Mouse (Mus musculus) kidney, adult 8-10 months (tissue): ENCODE results near the gene Set.

Experiments
- DNase-seq, 2 experiments: peaks; one replicate each; pipeline ENCODE4 v3.0.0; 2022

Gene Set

DNA sequence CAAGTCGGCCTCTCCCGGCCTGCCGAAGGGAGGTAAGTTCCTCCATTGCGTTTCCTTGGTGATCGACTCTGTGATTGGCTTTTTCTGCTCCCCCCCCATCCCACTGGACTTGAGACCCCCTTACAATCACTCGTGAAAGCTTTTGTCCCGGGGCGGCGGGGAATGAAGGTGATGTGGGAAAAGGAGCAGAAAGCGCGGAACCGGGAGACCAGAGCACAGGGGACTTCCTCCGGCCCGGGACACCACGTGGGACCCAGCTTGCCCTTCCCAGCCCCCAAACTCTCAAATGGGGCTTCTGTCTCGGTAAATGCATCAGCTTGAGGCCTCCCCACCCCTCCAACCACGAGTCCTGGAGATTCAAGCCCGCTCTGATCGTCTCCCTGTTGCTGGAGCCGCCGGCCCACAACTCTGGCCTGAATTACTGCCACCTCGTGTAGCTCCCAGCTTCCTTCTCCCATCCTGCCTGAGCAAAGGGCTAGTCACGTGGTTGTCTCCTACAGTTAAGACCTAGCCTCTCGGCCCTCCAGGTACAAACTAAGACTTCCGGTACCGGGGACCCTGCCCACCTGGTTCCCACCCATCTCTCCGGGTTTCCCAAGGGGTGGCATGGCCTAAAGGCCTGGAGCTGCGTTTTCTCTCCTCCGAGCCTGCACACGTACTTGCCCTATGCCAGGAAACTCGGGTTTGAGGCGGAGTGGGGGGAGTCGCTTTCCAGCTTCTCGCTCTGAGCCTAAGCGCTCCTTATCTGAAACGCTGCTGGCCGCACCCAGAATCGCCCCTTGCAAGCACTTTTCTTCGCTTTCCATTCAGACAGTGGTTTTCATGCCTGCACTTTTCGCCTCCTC lies 5.3 kb downstream of the Set start:
- peak; percentile 73 to 76 for DNase-seq

DNA sequence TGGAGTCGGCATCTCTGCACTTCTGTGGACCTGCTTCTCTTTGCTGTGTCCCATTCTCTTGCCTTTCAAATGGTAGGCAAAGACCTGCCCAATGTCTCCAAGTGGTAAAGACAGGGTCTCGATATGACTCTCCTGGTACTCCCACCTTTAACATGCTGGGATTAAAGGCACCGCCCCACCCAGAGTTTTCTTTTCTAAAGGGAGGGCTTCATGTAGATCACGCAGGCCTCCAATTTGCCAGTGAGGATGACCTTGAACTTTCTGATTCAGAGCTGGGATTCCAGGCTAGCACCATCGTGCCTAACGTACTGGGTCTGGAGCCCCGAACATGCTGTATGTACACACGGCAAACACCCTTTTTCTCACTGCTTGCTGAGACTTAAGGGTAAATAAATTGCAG lies 6.1 kb downstream of the Set start:
- no peak for DNase-seq

DNA sequence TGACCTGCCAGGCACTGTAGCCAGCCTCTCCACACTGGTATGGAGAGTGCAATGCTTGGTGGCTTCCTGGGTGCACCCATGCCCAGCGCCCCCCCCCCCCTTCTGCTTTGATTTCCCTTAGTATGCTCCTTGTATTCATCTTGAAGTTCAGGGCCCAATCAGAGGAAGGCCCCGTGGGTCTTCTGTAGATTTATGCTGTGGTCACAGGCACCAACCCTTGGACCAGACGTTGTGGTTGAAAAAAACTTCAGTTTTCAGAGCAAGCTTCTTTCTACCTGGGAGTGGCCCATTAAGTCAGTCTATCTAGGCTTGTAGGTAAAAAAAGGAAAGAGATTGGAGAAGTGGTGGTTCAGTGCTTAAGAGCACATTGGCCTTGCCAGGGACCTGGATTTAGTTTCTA lies 6.6 kb downstream of the Set start:
- no peak for DNase-seq

DNA sequence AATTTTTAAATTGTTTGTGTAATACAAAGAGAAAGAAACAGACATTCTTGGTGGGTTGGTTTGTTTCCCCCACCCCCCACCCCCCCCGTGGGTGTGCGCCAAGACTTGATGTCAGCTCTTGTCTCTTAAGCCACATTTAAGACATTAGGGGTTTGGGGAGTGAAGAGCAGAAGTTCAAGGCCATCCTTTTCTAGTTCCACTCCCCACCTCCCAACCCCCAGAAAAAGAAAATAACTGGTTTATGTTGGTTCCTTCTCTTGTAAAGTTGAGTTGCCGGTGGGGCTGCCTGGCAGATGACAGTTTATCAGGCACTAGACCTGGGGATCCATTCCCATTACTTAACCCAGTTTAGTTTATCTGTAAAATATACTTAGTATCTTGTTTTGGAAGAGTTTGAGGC lies 7.1 kb downstream of the Set start:
- no peak for DNase-seq

DNA sequence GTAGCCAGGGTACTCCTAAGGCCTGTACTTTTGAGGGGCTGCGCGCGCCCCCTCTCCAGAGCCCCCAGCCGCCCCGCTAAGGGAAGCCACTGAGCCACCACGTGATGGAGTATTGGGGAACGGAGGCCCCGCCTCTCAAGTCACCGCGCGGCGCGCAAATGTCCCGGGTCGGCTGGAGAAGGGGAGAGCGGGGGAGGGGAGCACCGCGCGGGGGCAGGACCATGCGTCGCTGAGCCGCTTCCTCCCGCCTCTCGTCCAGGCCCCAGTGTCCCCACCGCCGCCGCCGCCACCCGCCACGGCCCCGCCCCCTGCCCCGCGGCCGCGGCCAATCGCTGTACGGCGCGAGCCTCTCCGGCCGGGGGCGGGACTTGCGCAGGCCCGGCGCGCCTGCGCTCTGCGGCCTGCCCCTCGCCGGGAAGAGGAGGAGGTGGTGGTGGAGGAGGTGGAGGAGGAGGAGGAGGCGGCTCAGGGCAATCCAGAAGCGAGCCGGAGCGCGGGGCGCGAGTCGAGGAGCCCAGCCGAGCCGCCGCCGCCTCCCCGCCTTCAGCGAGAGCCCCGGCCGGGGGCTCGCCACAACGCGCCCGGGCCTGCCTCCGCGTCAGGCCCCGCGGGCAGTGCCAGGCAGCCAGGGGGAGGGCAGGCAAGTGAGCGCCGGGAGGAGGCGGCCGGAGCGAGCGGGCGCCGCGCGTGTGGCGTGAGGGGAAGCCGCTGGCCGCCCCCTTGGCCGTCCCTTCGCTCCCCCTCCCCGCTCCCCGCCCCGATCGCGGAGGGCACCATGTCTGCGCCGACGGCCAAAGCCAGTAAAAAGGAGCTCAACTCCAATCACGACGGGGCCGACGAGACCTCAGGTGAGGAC lies 9.1 kb downstream of the Set start:
- peak; percentile 95 to 97 for DNase-seq

GRCm38 (mm10) chr2:30067031-30067888 lies 10.1 kb downstream of the Set start:
- DNase-seq = peak in 1 of 2 experiments; percentile 25

- no peak for DNase-seq
Measured at GRCm38 (mm10) chr2:30067962-30068361, 10.8 kb downstream of the Set start.

DNA sequence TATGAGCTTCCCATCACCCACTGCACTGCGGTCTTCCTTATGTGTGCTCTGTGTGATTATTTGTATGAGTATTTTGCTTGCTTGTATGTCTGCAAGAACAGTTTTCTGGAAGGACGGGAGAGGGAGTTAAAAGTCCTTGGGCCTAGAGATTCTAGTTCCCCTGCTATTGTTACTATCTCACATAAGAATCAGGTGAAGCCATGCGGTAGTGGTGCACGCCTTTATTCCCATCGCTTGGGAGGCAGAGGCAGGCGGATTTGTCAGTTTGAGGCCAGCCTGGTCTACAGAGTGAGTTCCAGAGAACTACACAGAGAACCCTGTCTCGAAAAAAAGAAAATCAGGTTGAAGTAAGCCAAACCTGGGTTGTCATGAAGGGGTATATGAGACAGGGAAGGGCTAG lies 15.7 kb downstream of the Set start:
- no peak for DNase-seq

- no peak for DNase-seq
Measured at GRCm38 (mm10) chr2:30073285-30073684, 16.1 kb downstream of the Set start.

GRCm38 (mm10) chr2:30075625-30076024 lies 18.4 kb downstream of the Set start:
- no peak for DNase-seq

- DNase-seq = no peak
Measured at GRCm38 (mm10) chr2:30076439-30076838, 19.3 kb downstream of the Set start.

GRCm38 (mm10) chr2:30076959-30077358 lies 19.8 kb downstream of the Set start:
- no peak for DNase-seq

- peak; percentile 72 to 83 for DNase-seq
Measured at GRCm38 (mm10) chr2:30077502-30078348, 20.5 kb downstream of the Set start, which contains the start of gene Pkn3. Gene Pkn3, plus strand, starts transcription at chr2:30077684.

DNA sequence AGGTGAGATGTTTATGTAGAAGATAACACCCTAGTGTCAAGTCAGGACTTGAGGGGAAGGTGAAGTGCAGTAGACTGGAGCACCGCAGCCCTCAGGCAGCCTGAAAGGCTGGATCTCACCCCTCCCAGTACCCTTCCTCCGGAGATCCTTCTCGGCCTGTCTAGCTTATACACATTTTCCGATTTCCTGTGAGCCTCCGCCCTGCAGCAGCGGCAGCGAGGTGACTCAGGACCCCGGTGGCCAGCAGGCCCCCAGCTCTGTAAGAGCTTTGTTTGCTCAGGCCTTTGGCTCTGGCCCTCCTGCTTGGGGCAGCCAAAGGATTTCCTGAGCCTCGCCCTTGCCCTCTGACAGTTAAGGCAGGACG lies 21.2 kb downstream of the Set start:
- no peak for DNase-seq

- no peak for DNase-seq
Measured at GRCm38 (mm10) chr2:30078760-30079159, 21.6 kb downstream of the Set start.

GRCm38 (mm10) chr2:30080181-30080800 lies 23.1 kb downstream of the Set start:
- DNase-seq = no peak

DNA sequence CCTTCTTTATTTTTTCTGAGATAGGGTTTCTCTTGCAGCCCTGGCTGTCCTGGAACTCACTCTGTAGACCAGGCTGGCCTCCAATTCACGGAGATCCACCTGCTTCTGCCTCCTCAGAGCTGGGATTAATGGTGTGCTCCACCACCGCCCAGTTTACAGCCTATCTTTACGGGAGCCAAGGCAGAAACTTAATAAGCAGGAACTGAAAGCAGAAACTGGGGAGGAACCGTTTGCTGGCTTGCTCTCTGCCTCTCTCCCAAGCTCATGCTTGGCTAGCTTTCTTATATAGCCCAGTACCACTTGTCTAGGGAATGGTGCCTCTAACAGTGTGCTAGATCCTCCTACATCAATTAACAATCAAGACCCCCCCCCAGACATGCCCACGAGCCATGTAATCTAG lies 26.9 kb downstream of the Set start:
- no peak for DNase-seq

GRCm38 (mm10) chr2:30084632-30085031 lies 27.5 kb downstream of the Set start:
- DNase-seq = no peak

DNA sequence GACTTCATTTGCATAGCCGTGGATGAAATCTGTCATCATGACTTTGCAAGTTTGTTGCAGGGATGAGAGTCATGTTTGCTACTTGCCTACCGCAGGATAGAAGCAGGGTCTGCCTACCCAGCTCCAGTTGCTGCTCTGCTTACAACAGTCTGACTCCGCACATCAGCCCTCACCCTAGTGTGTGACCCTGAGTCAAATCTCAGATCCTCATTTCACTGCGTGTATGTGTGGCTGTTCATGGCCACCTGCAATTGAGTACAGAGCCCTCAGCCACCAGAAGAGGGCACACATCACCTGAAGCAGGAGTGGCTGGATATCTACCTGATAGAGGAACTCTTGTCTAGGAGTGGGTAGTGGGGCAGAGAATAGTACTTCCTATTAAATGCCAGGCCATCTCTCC lies 30.1 kb downstream of the Set start:
- no peak for DNase-seq

- DNase-seq = no peak
Measured at GRCm38 (mm10) chr2:30091521-30091920, 34.3 kb downstream of the Set start.

- no peak for DNase-seq
Measured at GRCm38 (mm10) chr2:30092280-30092918, 35.2 kb downstream of the Set start.
